Mouse (Mus musculus) macrophage (primary cell): ENCODE results near the gene Ddx1. TPM values are rescaled to one million over a fixed set of nuclear protein-coding genes. Genes with fewer than 3 reads are reported as not detected.
"Not testable (repeated sequence)": the region's sequence is repeated elsewhere in the genome, so short reads cannot be mapped to it uniquely, and the experiment has no call there.

ENCODE experiments used
- H3K27ac ChIP-seq: fragments of 350-480 bp; formaldehyde crosslinking; 2 replicates; pipeline ENCODE4 v1.9.0; 2021
- H3K36me3 ChIP-seq: fragments of 350-480 bp; formaldehyde crosslinking; 2 replicates; pipeline ENCODE4 v1.9.0; 2021; ENCODE audit errors: inconsistent target
- H3K4me3 ChIP-seq: fragments of 350-480 bp; formaldehyde crosslinking; 2 replicates; pipeline ENCODE4 v1.9.0; 2021; ENCODE audit errors: inconsistent target
- H3K79me2 ChIP-seq: fragments of 350-480 bp; formaldehyde crosslinking; 2 replicates; pipeline ENCODE4 v1.9.0; 2021; ENCODE audit errors: inconsistent target
- WGBS: methylation state at CpG from one replicate; pipeline ENCODE4 v1.1.7; 2026; ENCODE audit warnings: inconsistent platforms; ENCODE audit not compliant: missing documents; 5-methylcytosine and 5-hydroxymethylcytosine counted together
- polyA plus RNA-seq: library from polyadenylated mRNA; stranded (reverse); fragments of 250-400 nt; gene quantifications from 3 replicates; pipeline ENCODE4 v1.2.4, GENCODE M21; 2018; ENCODE audit warnings: inconsistent platforms

Ddx1 gene
- polyA plus RNA-seq, 1 experiment from 2014 or later: 74.0 TPM

GRCm38 (mm10) chr12:13188059-13188700 is 60.8 kb downstream of the Ddx1 start:
- 69% methylated on average over 11 of the region's 11 CpGs for WGBS
- Histone ChIP-seq H3K4me3 (no peak overlapping the region), H3K79me2 (no peaks in the 10 kb centered on the region), H3K27ac (no peak overlapping the region), H3K36me3 (no peaks in the 10 kb centered on the region)

- WGBS: 75% methylated on average over 4 of the region's 4 CpGs
- Histone ChIP-seq H3K36me3 (no peaks in the 10 kb centered on the region), H3K27ac (no peak overlapping the region), H3K4me3 (no peak overlapping the region), H3K79me2 (no peaks in the 10 kb centered on the region)
Observed at GRCm38 (mm10) chr12:13186209-13186608, 62.8 kb downstream of the Ddx1 start.

- 89% methylated on average over 11 of the region's 11 CpGs for WGBS
- Histone ChIP-seq H3K36me3 (no peaks in the 10 kb centered on the region), H3K79me2 (no peaks in the 10 kb centered on the region), H3K4me3 (no peak overlapping the region), H3K27ac (no peak overlapping the region)
Observed at GRCm38 (mm10) chr12:13184873-13185361, 64.1 kb downstream of the Ddx1 start.

GRCm38 (mm10) chr12:13184136-13184535 is 64.9 kb downstream of the Ddx1 start:
- not testable (repeated sequence) for H3K4me3 ChIP-seq, H3K27ac ChIP-seq, H3K36me3 ChIP-seq, H3K79me2 ChIP-seq
- 86% methylated on average over 4 of the region's 4 CpGs for WGBS

GRCm38 (mm10) chr12:13182220-13182619 is 66.8 kb downstream of the Ddx1 start:
- H3K4me3 ChIP-seq: no peak overlapping the region
- 85% methylated on average over 7 of the region's 8 CpGs for WGBS
- no peaks in the 10 kb centered on the region for H3K36me3 ChIP-seq
- H3K79me2 ChIP-seq: no peaks in the 10 kb centered on the region
- no peak overlapping the region for H3K27ac ChIP-seq

- 81% methylated on average over 6 of the region's 6 CpGs for WGBS
- H3K27ac ChIP-seq: no peak overlapping the region
Observed at GRCm38 (mm10) chr12:13181721-13182120, 67.3 kb downstream of the Ddx1 start.

GRCm38 (mm10) chr12:13180715-13181335 is 68.2 kb downstream of the Ddx1 start:
- H3K4me3 ChIP-seq: no peak overlapping the region
- H3K79me2 ChIP-seq: no peaks in the 10 kb centered on the region
- H3K36me3 ChIP-seq: no peaks in the 10 kb centered on the region
- WGBS: 27% methylated on average over 9 of the region's 9 CpGs
- H3K27ac ChIP-seq: no peak overlapping the region

More at GRCm38 (mm10) chr12:13181721-13182120, 67.3 kb downstream of the Ddx1 start:
- Histone ChIP-seq H3K79me2 (no peaks in the 10 kb centered on the region), H3K4me3 (no peak overlapping the region), H3K36me3 (no peaks in the 10 kb centered on the region)

- Histone ChIP-seq H3K4me3 (no peak overlapping the region), H3K27ac (no peak overlapping the region), H3K79me2 (no peaks in the 10 kb centered on the region), H3K36me3 (no peaks in the 10 kb centered on the region)
Observed at GRCm38 (mm10) chr12:13180332-13180714, 68.7 kb downstream of the Ddx1 start.

- 45% methylated on average over 6 of the region's 6 CpGs for WGBS
- H3K4me3 ChIP-seq: no peak overlapping the region
- H3K27ac ChIP-seq: no peak overlapping the region
- no peaks in the 10 kb centered on the region for H3K36me3 ChIP-seq
- H3K79me2 ChIP-seq: no peaks in the 10 kb centered on the region
Observed at GRCm38 (mm10) chr12:13177606-13178005, 71.4 kb downstream of the Ddx1 start.

GRCm38 (mm10) chr12:13176927-13177326 is 72.1 kb downstream of the Ddx1 start:
- Histone ChIP-seq H3K4me3 (no peak overlapping the region), H3K79me2 (no peaks in the 10 kb centered on the region), H3K27ac (no peak overlapping the region), H3K36me3 (no peaks in the 10 kb centered on the region)
- WGBS: 86% methylated on average over 3 of the region's 3 CpGs

- Histone ChIP-seq H3K27ac (no peak overlapping the region), H3K36me3 (no peaks in the 10 kb centered on the region), H3K79me2 (no peaks in the 10 kb centered on the region), H3K4me3 (no peak overlapping the region)
- 44% methylated on average over 1 of the region's 2 CpGs for WGBS
Observed at GRCm38 (mm10) chr12:13176136-13176535, 72.9 kb downstream of the Ddx1 start.

- Histone ChIP-seq H3K4me3 (no peak overlapping the region), H3K27ac (no peak overlapping the region), H3K36me3 (no peaks in the 10 kb centered on the region), H3K79me2 (no peaks in the 10 kb centered on the region)
- 94% methylated on average over 6 of the region's 6 CpGs for WGBS
Observed at GRCm38 (mm10) chr12:13174022-13174421, 75.0 kb downstream of the Ddx1 start.

GRCm38 (mm10) chr12:13168073-13168472 is 80.9 kb downstream of the Ddx1 start:
- Histone ChIP-seq H3K4me3 (no peak overlapping the region), H3K36me3 (no peaks in the 10 kb centered on the region), H3K79me2 (no peaks in the 10 kb centered on the region), H3K27ac (no peak overlapping the region)
- WGBS: 83% methylated on average over 1 of the region's 1 CpGs

- Histone ChIP-seq H3K27ac (no peak overlapping the region), H3K79me2 (no peaks in the 10 kb centered on the region), H3K36me3 (no peaks in the 10 kb centered on the region), H3K4me3 (no peak overlapping the region)
- 89% methylated on average over 5 of the region's 5 CpGs for WGBS
Observed at GRCm38 (mm10) chr12:13167116-13167515, 81.9 kb downstream of the Ddx1 start.
